Mouse (Mus musculus): Measurements from ENCODE around the gene Vwf.

Gene Vwf

GRCm38 (mm10) chr6:125641146-125641545 is 94.6 kb downstream of the Vwf start:
- DNase-seq (ENCODE audit: low read depth) = no peak

- DNase-seq (ENCODE audit: low read depth) = no peak
These were observed 102.4 kb downstream of the Vwf start for GRCm38 (mm10) chr6:125648964-125649363.

- DNase-seq (ENCODE audit: low read depth) = no peak
These were observed 104.8 kb downstream of the Vwf start for GRCm38 (mm10) chr6:125651335-125651734.

GRCm38 (mm10) chr6:125653416-125653815 is 106.8 kb downstream of the Vwf start:
- DNase-seq (ENCODE audit: low read depth) = no peak

- DNase-seq (ENCODE audit: low read depth) = no peak
These were observed 110.3 kb downstream of the Vwf start for GRCm38 (mm10) chr6:125656921-125657320.

DNA sequence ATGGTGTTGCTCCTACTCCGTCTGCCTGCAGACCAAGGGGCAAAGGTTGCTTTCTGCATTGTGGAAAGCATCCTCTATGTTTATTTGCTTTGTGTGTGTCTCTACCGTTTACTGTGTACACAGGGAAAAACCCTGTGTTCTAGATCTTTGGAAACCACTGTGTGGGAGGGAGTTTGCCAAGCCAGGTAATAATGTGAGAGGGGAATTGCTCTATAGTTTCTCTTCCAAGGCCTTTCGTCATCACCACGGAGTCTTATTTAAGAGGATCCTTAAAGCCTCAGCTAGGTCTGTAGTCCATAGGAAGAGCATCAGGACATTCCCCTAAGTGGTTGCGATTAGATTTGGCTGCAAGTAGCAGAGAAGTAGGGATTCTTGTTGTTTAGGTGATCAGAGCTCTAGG is 111.4 kb downstream of the Vwf start:
- no peak for DNase-seq (ENCODE audit: low read depth)

DNA sequence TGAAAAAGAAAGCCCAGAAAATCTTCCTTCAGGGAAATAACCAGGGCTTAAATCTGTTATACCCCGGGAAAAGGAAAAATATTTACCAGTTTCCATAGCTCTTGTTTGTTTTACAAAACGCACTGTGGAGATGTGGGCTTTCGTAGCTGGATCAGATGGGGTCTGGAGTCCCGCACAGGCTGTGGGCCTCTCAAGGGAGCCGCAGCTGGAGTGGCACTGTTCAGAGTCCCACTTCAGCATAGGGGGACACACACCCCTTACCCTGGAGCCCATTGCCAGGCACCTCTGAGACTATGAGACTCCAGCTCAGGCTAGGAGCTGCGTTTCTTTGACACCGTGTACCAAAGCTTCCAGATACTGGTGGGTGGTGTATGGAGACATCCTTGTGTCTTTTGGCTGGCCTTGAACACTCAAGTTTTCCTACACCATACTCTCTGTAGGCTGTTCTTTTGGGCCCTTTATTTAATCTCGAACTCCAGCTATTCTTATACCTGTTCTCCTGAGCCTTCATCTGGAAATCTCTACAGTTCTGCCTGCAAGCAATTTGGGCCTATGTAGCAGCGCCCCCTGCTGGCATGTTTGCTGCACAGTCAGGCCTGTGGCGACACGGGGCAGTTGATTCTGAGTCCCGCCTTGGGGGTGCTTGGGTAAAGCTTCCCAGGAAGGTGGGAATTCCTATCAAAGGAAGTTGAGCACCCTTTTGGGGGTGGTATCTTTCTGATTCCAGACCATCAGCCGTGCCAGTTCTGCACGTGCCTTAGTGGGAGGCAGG is 114.7 kb downstream of the Vwf start:
- peak; percentile 50 for DNase-seq (ENCODE audit: low read depth)

GRCm38 (mm10) chr6:125663906-125664305 is 117.3 kb downstream of the Vwf start:
- no peak for DNase-seq (ENCODE audit: low read depth)

DNA sequence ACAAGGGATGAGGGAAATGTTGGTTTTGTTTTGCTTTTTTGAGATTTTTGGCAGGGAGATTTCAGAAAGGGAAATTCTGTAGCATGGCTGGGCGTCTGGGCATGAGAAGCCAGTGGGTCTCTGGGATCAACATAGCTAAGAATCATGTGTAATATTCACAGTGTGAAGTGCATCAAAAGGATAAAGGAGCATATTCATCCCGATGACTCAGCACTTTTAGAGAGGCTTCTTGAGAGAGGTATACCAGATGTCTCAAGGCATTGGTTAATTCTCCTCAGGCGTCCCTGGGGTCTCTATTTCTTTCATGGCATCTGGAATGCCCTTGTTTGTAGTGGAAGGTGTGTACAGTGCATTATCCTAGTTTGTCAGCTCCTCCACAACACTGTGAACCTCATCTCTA is 125.3 kb downstream of the Vwf start:
- no peak for DNase-seq (ENCODE audit: low read depth)

GRCm38 (mm10) chr6:125678492-125678891 is 131.9 kb downstream of the Vwf start:
- DNase-seq (ENCODE audit: low read depth) = no peak

DNA sequence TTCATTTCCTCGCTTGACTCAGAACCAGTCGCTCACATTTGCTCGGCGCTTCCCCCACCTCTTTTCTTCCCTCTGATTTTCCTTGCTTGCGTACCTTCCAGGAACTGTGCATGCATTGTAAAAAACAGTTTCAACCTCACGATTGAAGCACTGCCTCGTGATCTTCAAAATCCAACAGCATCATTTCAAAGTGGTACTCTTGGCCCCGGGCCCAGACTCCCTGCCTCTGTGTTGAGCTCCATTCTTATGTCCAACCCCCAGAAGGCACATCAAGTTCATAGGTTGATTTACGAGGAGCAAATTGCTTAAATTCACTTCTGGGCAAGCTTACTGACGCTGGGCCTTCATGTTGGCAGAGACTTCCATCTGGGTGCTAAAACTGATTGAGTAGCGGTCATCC is 134.0 kb downstream of the Vwf start:
- no peak for DNase-seq (ENCODE audit: low read depth)

GRCm38 (mm10) chr6:125685420-125685819 is 138.8 kb downstream of the Vwf start:
- no peak for DNase-seq (ENCODE audit: low read depth)

GRCm38 (mm10) chr6:125687986-125688385 is 141.4 kb downstream of the Vwf start:
- DNase-seq (ENCODE audit: low read depth) = no peak

GRCm38 (mm10) chr6:125690057-125690703 is 143.6 kb downstream of the Vwf start, which contains the start of gene Ano2:
Gene Ano2 (plus strand): TSS chr6:125690419.
- no peak for DNase-seq (ENCODE audit: low read depth)

- DNase-seq (ENCODE audit: low read depth) = no peak
These were observed 154.6 kb downstream of the Vwf start for GRCm38 (mm10) chr6:125701146-125701545.

GRCm38 (mm10) chr6:125711261-125711660 is 164.7 kb downstream of the Vwf start:
- no peak for DNase-seq (ENCODE audit: low read depth)

GRCm38 (mm10) chr6:125726408-125726807 is 179.8 kb downstream of the Vwf start:
- DNase-seq (ENCODE audit: low read depth) = no peak

DNA sequence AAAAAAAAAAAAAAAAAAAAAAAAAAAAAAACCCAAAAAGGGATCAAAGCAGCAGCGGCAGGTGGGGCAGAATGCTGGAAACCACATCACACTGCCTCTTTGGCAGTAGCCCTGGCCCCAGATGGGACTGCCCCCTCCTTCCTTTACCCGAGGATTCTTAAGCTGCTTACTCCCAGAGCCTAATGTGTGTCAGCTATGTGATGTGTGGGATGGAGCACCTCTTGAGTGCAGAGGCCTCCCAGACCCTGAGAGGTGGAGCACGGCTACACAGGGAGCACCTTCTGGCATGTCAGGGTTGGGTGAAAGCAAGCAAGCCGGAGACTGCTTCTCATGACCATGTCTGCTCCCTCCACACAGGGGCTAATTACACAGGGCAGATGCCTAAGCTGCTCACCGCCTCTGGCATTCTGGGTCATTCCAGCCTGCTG is 180.9 kb downstream of the Vwf start:
- DNase-seq (ENCODE audit: low read depth) = no peak

DNA sequence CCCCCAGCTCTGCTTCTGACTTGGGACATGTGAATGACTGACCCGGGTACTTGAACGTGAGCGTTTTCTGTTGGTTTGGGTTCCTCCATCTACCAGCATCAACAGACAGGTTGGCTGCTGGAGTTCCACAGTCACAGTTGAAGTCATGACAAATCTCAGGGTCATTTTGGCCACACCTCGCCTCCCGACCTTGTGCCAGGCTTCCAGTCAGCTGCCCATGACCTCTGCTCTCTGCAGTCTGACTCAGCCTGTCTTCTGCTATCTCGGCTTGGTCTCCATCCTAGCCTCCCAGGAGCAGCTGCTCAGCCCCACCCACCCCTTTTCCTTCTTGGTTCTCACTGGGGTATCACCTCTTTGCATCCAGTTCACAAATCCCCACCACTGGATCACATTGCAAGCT is 182.9 kb downstream of the Vwf start:
- no peak for DNase-seq (ENCODE audit: low read depth)

- no peak for DNase-seq (ENCODE audit: low read depth)
These were observed 183.5 kb downstream of the Vwf start for GRCm38 (mm10) chr6:125729986-125730535.
